Mouse (Mus musculus) adipose tissue, adult 10 weeks (tissue): ENCODE measurements around the gene Gm49342. TPM values are rescaled to one million over a fixed set of nuclear protein-coding genes. Genes with fewer than 3 reads are reported as not detected.

ENCODE experiments used
- polyA plus RNA-seq: library from polyadenylated mRNA; stranded (reverse); fragments of 350-450 nt; fragmentation: Illumina TruSeq; extraction: RNeasy Lipid Tissue Mini Kit (QIAGEN cat#74804); gene quantifications from one replicate; pipeline ENCODE4 v1.2.3, GENCODE M21; 2014; ENCODE audit warnings: low read depth, low replicate concordance

Gm49342 gene
- polyA plus RNA-seq = 94.9 TPM

GRCm38 (mm10) chr14:50943932-50944667 is at the start of gene Gm49342:
TSS of gene Gm49342 (plus strand) at chr14:50944517.

GRCm38 (mm10) chr14:50897374-50897765 is 46.9 kb upstream of the Gm49342 start, which contains the start of gene Klhl33:
TSS of gene Klhl33 (minus strand) at chr14:50897507.

GRCm38 (mm10) chr14:50924281-50925064 is 19.8 kb upstream of the Gm49342 start, which contains the start of the genes Osgep and Apex1:
TSS of gene Osgep (minus strand) at chr14:50924893.
TSS of gene Apex1 (plus strand) at chr14:50924968.

GRCm38 (mm10) chr14:50930754-50931492 is 13.4 kb upstream of the Gm49342 start, which contains the start of the genes Pip4p1 and Pnp:
TSS of gene Pip4p1 (minus strand) at chr14:50930856.
TSS of gene Pnp (plus strand) at chr14:50931082.

GRCm38 (mm10) chr14:50955942-50956508 is 11.7 kb downstream of the Gm49342 start, which contains the start of gene Pnp2:
TSS of gene Pnp2 (plus strand) at chr14:50955992.

GRCm38 (mm10) chr14:51007152-51007801 is 63.0 kb downstream of the Gm49342 start, which contains the start of gene Rnase10:
TSS of gene Rnase10 (plus strand) at chr14:51007751.

Other genes with a start within 250 kb of the Gm49342 start
- not detected for gene Olfr748, start 237.1 kb upstream of the Gm49342 start, polyA plus RNA-seq
- gene Olfr749, start 199.4 kb upstream of the Gm49342 start, polyA plus RNA-seq = not detected
- 33.6 TPM for gene Ttc5, start 159.0 kb upstream of the Gm49342 start, polyA plus RNA-seq
- gene Ccnb1ip1, start 136.8 kb upstream of the Gm49342 start, polyA plus RNA-seq = not detected
- 33.7 TPM for gene Parp2, start 136.7 kb upstream of the Gm49342 start, polyA plus RNA-seq
- 28.4 TPM for gene Tep1, start 74.0 kb upstream of the Gm49342 start, polyA plus RNA-seq
- 1.9 TPM for gene Klhl33, start 47.0 kb upstream of the Gm49342 start, polyA plus RNA-seq
- gene Osgep, start 19.6 kb upstream of the Gm49342 start, polyA plus RNA-seq = 66.1 TPM
- 65.9 TPM for gene Apex1, start 19.5 kb upstream of the Gm49342 start, polyA plus RNA-seq
- gene Pip4p1, start 13.7 kb upstream of the Gm49342 start, polyA plus RNA-seq = 62.6 TPM
- gene Pnp, start 13.4 kb upstream of the Gm49342 start, polyA plus RNA-seq = 85.6 TPM
- gene Pnp2, start 11.5 kb downstream of the Gm49342 start, polyA plus RNA-seq = 6.4 TPM
- gene Rnase10, start 63.2 kb downstream of the Gm49342 start, polyA plus RNA-seq = 2,147 TPM
- gene Rnase9, start 97.4 kb downstream of the Gm49342 start, polyA plus RNA-seq = 2,038 TPM
- 24.1 TPM for gene Rnase11, start 105.6 kb downstream of the Gm49342 start, polyA plus RNA-seq
- gene Rnase12, start 113.1 kb downstream of the Gm49342 start, polyA plus RNA-seq = 742 TPM
- gene Olfr750, start 129.9 kb downstream of the Gm49342 start, polyA plus RNA-seq = not detected
- gene Rnase4, start 146.6 kb downstream of the Gm49342 start, polyA plus RNA-seq = 182 TPM
- gene Ang, start 146.6 kb downstream of the Gm49342 start, polyA plus RNA-seq = 18.2 TPM
- gene Eddm3b, start 169.9 kb downstream of the Gm49342 start, polyA plus RNA-seq = 270 TPM
- gene Rnase6, start 179.4 kb downstream of the Gm49342 start, polyA plus RNA-seq = 13.8 TPM
- 1.8 TPM for gene Rnase1, start 202.3 kb downstream of the Gm49342 start, polyA plus RNA-seq
- gene Rnase2b, start 217.7 kb downstream of the Gm49342 start, polyA plus RNA-seq = not detected